In the genomic region with DNA sequence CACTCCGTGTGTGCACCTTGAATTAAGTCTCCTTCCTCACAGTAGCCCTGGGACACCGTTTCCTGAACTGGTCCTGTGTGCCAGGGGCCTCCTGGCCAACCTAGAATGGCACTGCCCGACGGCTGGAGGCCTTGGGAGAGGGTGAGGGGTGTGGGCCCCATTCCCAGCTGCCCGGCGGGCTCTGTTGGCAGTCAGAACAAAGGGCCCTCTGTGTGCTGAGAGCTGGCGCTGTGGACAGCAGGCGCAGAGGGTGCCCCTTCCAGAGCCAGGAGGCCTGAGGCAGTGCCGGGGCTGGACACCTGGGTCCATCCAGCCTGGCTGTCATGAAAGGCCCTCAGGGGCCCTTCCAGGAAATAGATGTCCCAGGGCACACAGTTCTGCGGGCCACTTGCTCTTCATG, we compare ENCODE assay signal across 10 mouse cellular contexts. TPM values are rescaled to one million over a fixed set of nuclear protein-coding genes. Genes with fewer than 3 reads are reported as not detected.
DNase-seq lines count a peak whose midpoint lies in the region; ATAC-seq and TF ChIP-seq lines count a peak whose summit lies in the region.
"Had no signal": no experiment of that assay in that cellular context is flagged by ENCODE, and none has a peak within 500 bp of the region (broad histone marks: within the 10 kb centered on the region; RNA-seq: fewer than 3 reads in every experiment).

No protein-coding gene starts in this region.

- H3K4me2 ChIP-seq in midbrain, embryonic 15.5 days: no peak overlapping the region
- H3K4me2 ChIP-seq: heart, embryonic 15.5 days; lung, embryonic 14.5 days had no signal

- no peaks in the 10 kb centered on the region for H3K36me3 ChIP-seq in midbrain, embryonic 15.5 days (replicated peaks)
- H3K36me3 ChIP-seq: heart, embryonic 15.5 days had no signal

- peak overlapping the region; percentile 82 for H3K27ac ChIP-seq in cortical plate, adult 2 months (ENCODE audit: insufficient read depth, low read length)
- peak overlapping the region; percentile 45; the same call in 1 of the 2 replicates for H3K27ac ChIP-seq in midbrain, embryonic 15.5 days
- H3K27ac ChIP-seq: heart, embryonic 15.5 days had no signal

- H3K4me1 ChIP-seq in cortical plate, adult 2 months (ENCODE audit: control insufficient read depth, insufficient read depth, low read length): peaks cover 2% of the 10 kb centered on the region; the same call in 1 of the 2 replicates
- peaks cover 15% of the 10 kb centered on the region; the same call in 1 of the 2 replicates for H3K4me1 ChIP-seq in midbrain, embryonic 15.5 days
- H3K4me1 ChIP-seq: heart, embryonic 15.5 days had no signal

- TF ChIP-seq CTCF in cortical plate, adult 2 months (IDR thresholded peaks at IDR 0.05; ENCODE audit: extremely low read depth, insufficient read depth, low read length): no peak

- no peak overlapping the region for H3K9ac ChIP-seq in midbrain, embryonic 15.5 days
- H3K9ac ChIP-seq: heart, embryonic 15.5 days; lung, embryonic 14.5 days had no signal

- ATAC-seq in cerebellum, adult (ENCODE audit: insufficient number of reproducible peaks, low FRiP score, low TSS enrichment): 0 out of 2 replicates have a peak, but pooled peaks have one; percentile 36
- peak; percentile 69 for ATAC-seq in midbrain, embryonic 15.5 days (replicated peaks)

- no peak for TF ChIP-seq POLR2A in cortical plate, adult 2 months (IDR thresholded peaks at IDR 0.05; ENCODE audit: extremely low read depth, insufficient read depth, low read length)

- H3K4me3 ChIP-seq in cortical plate, adult 2 months (ENCODE audit: insufficient read depth, low read length): no peak overlapping the region
- no peak overlapping the region for H3K4me3 ChIP-seq in midbrain, embryonic 15.5 days
- H3K4me3 ChIP-seq: heart, embryonic 15.5 days had no signal

- no peak for DNase-seq in cerebellum, adult 11 months
- peak; percentile 76 to 82 for DNase-seq in layer of hippocampus, adult 8-10 months (ENCODE audit: low spot score in 2 of 2)
- no peak for DNase-seq in embryo, embryonic 11 days
- DNase-seq in adrenal gland, adult 2 months: no peak
- no peak for DNase-seq in thymus, postnatal 0 days (ENCODE audit: low spot score)
- DNase-seq: lung, embryonic 14.5 days had no signal

- no peaks in the 10 kb centered on the region for H3K27me3 ChIP-seq in midbrain, embryonic 15.5 days (replicated peaks)
- H3K27me3 ChIP-seq: heart, embryonic 15.5 days had no signal

- WGBS in midbrain, embryonic 15.5 days: 61% methylated on average over 10 of the region's 10 CpGs

- no peaks in the 10 kb centered on the region for H3K9me3 ChIP-seq in midbrain, embryonic 15.5 days
- H3K9me3 ChIP-seq: heart, embryonic 15.5 days had no signal

RNA-seq across cellular contexts. Expression of gene Slc38a3, which starts 9.8 kb away (rescaled TPM):
- polyA plus RNA-seq in cortical plate, adult 2 months (2012; rRNA removed): 134 and 156 TPM in 2 replicates
- 10 to 100 TPM; 61.3 to 74.3 (median 69.2) TPM for total RNA-seq in layer of hippocampus, adult 8-10 months (2022)
- polyA plus RNA-seq in midbrain, embryonic 15.5 days (2015; fragmentation: Nextera tagmentation; extraction: Ambion mirVana): 31.8 and 40.4 TPM in 2 replicates
- 1 to 10 TPM in 1 of 2 experiments, under 1 TPM in 1; 0.48 to 2.7 TPM for total RNA-seq in adrenal gland, adult 2 months (2021)
- 1.7 and 4.1 TPM in 2 replicates for polyA plus RNA-seq in adrenal gland, adult 2 months (2012; rRNA removed)
- polyA plus RNA-seq in thymus, postnatal 0 days (2015; fragmentation: Nextera tagmentation; extraction: Ambion mirVana): 0.60 and 1.1 TPM in 2 replicates

RNA-seq across cellular contexts. Expression of gene Gnat1, which starts 20.0 kb away (rescaled TPM):
- polyA plus RNA-seq in cortical plate, adult 2 months (2012; rRNA removed): 0.40 and 0.42 TPM in 2 replicates
- total RNA-seq in layer of hippocampus, adult 8-10 months (2022): under 1 TPM; 0.14 to 0.43 (median 0.27) TPM
- 2.1 and 2.2 TPM in 2 replicates for polyA plus RNA-seq in midbrain, embryonic 15.5 days (2015; fragmentation: Nextera tagmentation; extraction: Ambion mirVana)
- under 1 TPM in 1 of 2 experiments, not detected in 1; 0.37 TPM for total RNA-seq in adrenal gland, adult 2 months (2021)
- 0.10 and 0.16 TPM in 2 replicates for polyA plus RNA-seq in adrenal gland, adult 2 months (2012; rRNA removed)
- 0.62 and 0.85 TPM in 2 replicates for polyA plus RNA-seq in thymus, postnatal 0 days (2015; fragmentation: Nextera tagmentation; extraction: Ambion mirVana)

RNA-seq across cellular contexts. Expression of gene Gnai2, which starts 24.4 kb away (rescaled TPM):
- 283 and 286 TPM in 2 replicates for polyA plus RNA-seq in cortical plate, adult 2 months (2012; rRNA removed)
- total RNA-seq in layer of hippocampus, adult 8-10 months (2022): 100 to 1,000 TPM; 218 to 272 (median 249) TPM
- 299 and 386 TPM in 2 replicates for polyA plus RNA-seq in midbrain, embryonic 15.5 days (2015; fragmentation: Nextera tagmentation; extraction: Ambion mirVana)
- 100 to 1,000 TPM; 198 to 278 TPM for total RNA-seq in adrenal gland, adult 2 months (2021)
- 330 and 345 TPM in 2 replicates for polyA plus RNA-seq in adrenal gland, adult 2 months (2012; rRNA removed)
- 466 and 479 TPM in 2 replicates for polyA plus RNA-seq in thymus, postnatal 0 days (2015; fragmentation: Nextera tagmentation; extraction: Ambion mirVana)

RNA-seq across cellular contexts. Expression of gene Sema3b, which starts 50.5 kb away (rescaled TPM):
- polyA plus RNA-seq in cortical plate, adult 2 months (2012; rRNA removed): 2.4 and 4.3 TPM in 2 replicates
- total RNA-seq in layer of hippocampus, adult 8-10 months (2022): 1 to 10 TPM; 2.9 to 5.0 (median 4.4) TPM
- polyA plus RNA-seq in midbrain, embryonic 15.5 days (2015; fragmentation: Nextera tagmentation; extraction: Ambion mirVana): 4.3 and 4.9 TPM in 2 replicates
- total RNA-seq in adrenal gland, adult 2 months (2021): 1 to 10 TPM; 3.7 to 4.1 TPM
- polyA plus RNA-seq in adrenal gland, adult 2 months (2012; rRNA removed): 8.3 and 10.4 TPM in 2 replicates
- 1.4 and 1.8 TPM in 2 replicates for polyA plus RNA-seq in thymus, postnatal 0 days (2015; fragmentation: Nextera tagmentation; extraction: Ambion mirVana)

RNA-seq across cellular contexts. Expression of gene Sema3f, which starts 50.7 kb away (rescaled TPM):
- 29.1 and 30.1 TPM in 2 replicates for polyA plus RNA-seq in cortical plate, adult 2 months (2012; rRNA removed)
- 1 to 10 TPM; 5.4 to 9.3 (median 6.5) TPM for total RNA-seq in layer of hippocampus, adult 8-10 months (2022)
- 26.0 and 31.2 TPM in 2 replicates for polyA plus RNA-seq in midbrain, embryonic 15.5 days (2015; fragmentation: Nextera tagmentation; extraction: Ambion mirVana)
- total RNA-seq in adrenal gland, adult 2 months (2021): 10 to 100 TPM; 27.2 to 34.8 TPM
- polyA plus RNA-seq in adrenal gland, adult 2 months (2012; rRNA removed): 95.1 and 106 TPM in 2 replicates
- polyA plus RNA-seq in thymus, postnatal 0 days (2015; fragmentation: Nextera tagmentation; extraction: Ambion mirVana): 2.2 and 3.2 TPM in 2 replicates

Comparison
In these comparisons a context has a peak if more than half of its experiments do, and no peak if none do; other contexts are left out.
1. DNase-seq: peak in layer of hippocampus, adult 8-10 months (2 of 2); none in cerebellum, adult 11 months (single experiment), embryo, embryonic 11 days (single experiment), adrenal gland, adult 2 months (single experiment) and thymus, postnatal 0 days (single experiment).